Mouse (Mus musculus) bone marrow, adult 2 months (tissue): ENCODE results near the gene Ppard. TPM values are rescaled to one million over a fixed set of nuclear protein-coding genes. Genes with fewer than 3 reads are reported as not detected.

Source experiments
- H3K27ac ChIP-seq: fragments of 200-500 bp; 2 replicates; pipeline ENCODE4 v1.5.1; 2012; ENCODE audit warnings: low read depth, mild to moderate bottlenecking, control low read depth, inconsistent platforms, low read length; ENCODE audit not compliant: control insufficient read depth, poor library complexity, insufficient read depth
- H3K4me1 ChIP-seq: fragments of 200-500 bp; 2 replicates; pipeline ENCODE4 v1.6.1; 2011; ENCODE audit warnings: low read length; ENCODE audit not compliant: control insufficient read depth, insufficient read depth
- H3K4me3 ChIP-seq: fragments of 200-500 bp; replicated peaks from 2 replicates; pipeline ENCODE3; 2011; ENCODE audit warnings: mild to moderate bottlenecking, low read depth, low read length, control low read depth; ENCODE audit not compliant: control insufficient read depth
- CTCF ChIP-seq: fragments of 200-500 bp; IDR thresholded peaks from 2 replicates; pipeline ENCODE4 v1.5.1; 2011; ENCODE audit warnings: low read length, control low read depth; ENCODE audit not compliant: control insufficient read depth, insufficient read depth
- POLR2A ChIP-seq: fragments of 200-500 bp; IDR thresholded peaks from 2 replicates; pipeline ENCODE4 v1.6.1; 2011; ENCODE audit warnings: low read depth, mild to moderate bottlenecking, control low read depth, low read length, borderline replicate concordance; ENCODE audit not compliant: control insufficient read depth
- whole genome bisulfite sequencing: fragments of 180-500 bp; shearing (Covaris S2); methylation state at CpG from one replicate; pipeline ENCODE4 v1.1.7; 2018; 5-methylcytosine and 5-hydroxymethylcytosine counted together
- polyA plus RNA-seq: library from polyadenylated mRNA; stranded (reverse); fragments of >200 nt; gene quantifications from 2 replicates; pipeline ENCODE4 v1.2.4, GENCODE M21; 2011; ENCODE audit warnings: low replicate concordance; ENCODE audit not compliant: missing spikeins, insufficient read depth, insufficient read length

Gene Ppard
- polyA plus RNA-seq, 1 experiment = 13.2 TPM

GRCm38 (mm10) chr17:28344050-28344607, 111.6 kb downstream of the Ppard start:
- TF ChIP-seq POLR2A (no peak), CTCF (no peak)
- no peak overlapping the region for H3K4me3 ChIP-seq
- WGBS = 56% methylated on average over 4 of the region's 4 CpGs
- H3K27ac ChIP-seq = no peak overlapping the region
- no peaks in the 10 kb centered on the region for H3K4me1 ChIP-seq

- TF ChIP-seq CTCF (no peak), POLR2A (no peak)
- no peak overlapping the region for H3K27ac ChIP-seq
- 87% methylated on average over 3 of the region's 3 CpGs for WGBS
These were observed 112.2 kb downstream of the Ppard start for GRCm38 (mm10) chr17:28344670-28345069.

GRCm38 (mm10) chr17:28345271-28345721, 112.8 kb downstream of the Ppard start:
- WGBS = 68% methylated on average over 8 of the region's 8 CpGs
- no peaks in the 10 kb centered on the region for H3K4me1 ChIP-seq
- TF ChIP-seq POLR2A (no peak), CTCF (no peak)
- H3K27ac ChIP-seq = no peak overlapping the region
- H3K4me3 ChIP-seq = no peak overlapping the region

More at GRCm38 (mm10) chr17:28344670-28345069, 112.2 kb downstream of the Ppard start:
- H3K4me3 ChIP-seq = no peak overlapping the region
- H3K4me1 ChIP-seq = no peaks in the 10 kb centered on the region

DNA sequence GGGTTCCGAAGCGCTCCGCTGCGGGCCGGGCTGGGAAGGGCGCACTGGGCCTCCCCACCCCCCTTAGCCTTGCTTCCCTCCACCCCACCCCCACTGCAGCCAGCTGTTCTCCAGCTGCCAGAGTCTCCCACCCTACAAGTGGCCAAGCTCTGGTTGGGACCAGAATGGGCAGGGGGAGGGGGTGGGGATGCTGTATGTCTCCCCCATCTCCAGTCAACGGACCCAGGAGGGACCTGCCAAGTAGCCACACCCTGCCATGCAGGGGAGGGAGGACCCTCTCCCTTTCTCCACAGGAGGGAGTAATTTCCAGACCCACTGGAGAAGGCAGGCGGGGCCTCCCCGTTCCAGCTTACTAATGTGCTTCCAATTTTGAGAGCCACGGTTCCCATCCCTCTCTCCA, 113.4 kb downstream of the Ppard start:
- WGBS = 83% methylated on average over 10 of the region's 10 CpGs
- no peak overlapping the region for H3K27ac ChIP-seq
- H3K4me1 ChIP-seq = no peaks in the 10 kb centered on the region
- no peak overlapping the region for H3K4me3 ChIP-seq
- TF ChIP-seq CTCF = no peak
- TF ChIP-seq POLR2A = no peak

DNA sequence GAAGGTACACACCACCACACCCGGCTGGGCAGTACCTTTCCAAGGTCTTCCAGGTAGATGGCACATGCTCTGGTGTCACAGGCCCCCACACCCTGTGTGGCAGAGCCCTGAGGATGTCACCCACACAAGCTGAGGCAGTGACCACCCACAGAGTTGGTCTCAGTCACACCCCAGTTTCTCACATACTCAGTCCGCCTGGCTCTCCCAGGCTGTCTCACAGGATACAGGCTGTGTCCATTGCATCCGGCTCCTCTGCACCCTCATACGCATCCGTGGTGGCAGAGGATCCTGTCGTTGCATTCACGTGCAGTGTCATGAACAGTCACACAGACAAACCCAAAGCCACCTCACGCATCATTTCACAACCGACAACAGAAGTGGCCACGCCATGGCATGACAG, 114.8 kb downstream of the Ppard start:
- 80% methylated on average over 10 of the region's 10 CpGs for WGBS
- Histone ChIP-seq H3K27ac (no peak overlapping the region), H3K4me3 (no peak overlapping the region), H3K4me1 (no peaks in the 10 kb centered on the region)
- TF ChIP-seq CTCF = no peak
- no peak for TF ChIP-seq POLR2A

GRCm38 (mm10) chr17:28348211-28348610, 115.7 kb downstream of the Ppard start:
- Histone ChIP-seq H3K4me3 (no peak overlapping the region), H3K4me1 (no peaks in the 10 kb centered on the region), H3K27ac (no peak overlapping the region)
- TF ChIP-seq POLR2A = no peak
- TF ChIP-seq CTCF = no peak
- 70% methylated on average over 6 of the region's 6 CpGs for WGBS

GRCm38 (mm10) chr17:28349264-28349880, 116.9 kb downstream of the Ppard start:
- H3K27ac ChIP-seq = no peak overlapping the region
- no peaks in the 10 kb centered on the region for H3K4me1 ChIP-seq
- 50% methylated on average over 13 of the region's 13 CpGs for WGBS
- TF ChIP-seq CTCF = no peak
- H3K4me3 ChIP-seq = no peak overlapping the region

GRCm38 (mm10) chr17:28349901-28350465, 117.5 kb downstream of the Ppard start:
- peak overlapping the region; percentile 39; the same call in 1 of the 2 replicates for H3K27ac ChIP-seq
- 1% methylated on average over 52 of the region's 54 CpGs for WGBS
- TF ChIP-seq CTCF (no peak), POLR2A (no peak)

More at GRCm38 (mm10) chr17:28349901-28350465, 117.5 kb downstream of the Ppard start:
- Histone ChIP-seq H3K4me3 (no peak overlapping the region), H3K4me1 (no peaks in the 10 kb centered on the region)
